Mouse (Mus musculus): Measurements from ENCODE around the gene Ifrd2. TPM values are rescaled to one million over a fixed set of nuclear protein-coding genes. Genes with fewer than 3 reads are reported as not detected.
A peak's percentile ranks its signal among the peaks of the same experiment; 100 is the strongest.

Ifrd2 gene
- polyA plus RNA-seq, 1 experiment: 29.4 TPM

DNA sequence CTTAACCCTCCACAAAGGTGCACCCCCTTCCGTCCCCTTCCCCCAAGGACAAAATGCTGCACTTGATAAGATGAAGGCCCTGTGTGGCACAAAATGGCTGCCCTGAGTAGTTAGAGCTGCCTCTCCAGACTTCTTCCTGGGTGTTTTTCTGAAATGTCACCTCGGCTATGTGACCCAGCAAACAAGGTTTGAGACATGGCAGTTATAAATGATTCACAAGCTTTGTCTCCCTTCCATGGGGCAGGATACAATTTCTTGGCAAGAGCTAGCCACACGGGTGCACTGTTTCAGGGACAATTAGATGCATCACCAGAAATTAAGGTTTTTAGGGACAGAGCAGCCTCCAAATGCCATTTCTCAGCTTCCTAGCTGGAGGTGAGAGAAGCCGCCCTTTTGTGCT, 47.0 kb upstream of the Ifrd2 start:
- Histone ChIP-seq H3K4me2 (ENCODE audit: low read depth) (no peak overlapping the region), H3K27me3 (ENCODE audit: control insufficient read depth, insufficient read depth, insufficient read length) (no peaks in the 10 kb centered on the region), H3K36me3 (ENCODE audit: control insufficient read depth, insufficient read depth) (peaks cover 10% of the 10 kb centered on the region), H3ac (ENCODE audit: control insufficient read depth, insufficient read length) (no peak overlapping the region), H3K4me3 (no peak overlapping the region), H3K79me2 (ENCODE audit: control insufficient read depth, insufficient read depth) (peaks cover 21% of the 10 kb centered on the region)
- TF ChIP-seq USF1 (IDR thresholded peaks at IDR 0.05; ENCODE audit: low read depth) (no peak), REST (IDR thresholded peaks at IDR 0.05; ENCODE audit: insufficient read depth, insufficient read length) (no peak), POLR2A (IDR thresholded peaks at IDR 0.05; ENCODE audit: insufficient read length, low read depth) (no peak), POLR2AphosphoS2 (IDR thresholded peaks at IDR 0.05; ENCODE audit: insufficient read length, low read depth) (no peak), MYOG (IDR thresholded peaks at IDR 0.05; ENCODE audit: control insufficient read depth in 1 of 3, insufficient read depth in 1 of 3, insufficient read length in 2 of 3, low read depth in 2 of 3) (no peak), TCF12 (IDR thresholded peaks at IDR 0.05; ENCODE audit: insufficient read depth, poor library complexity, severe bottlenecking) (no peak), CEBPB (IDR thresholded peaks at IDR 0.05; ENCODE audit: insufficient read depth, poor library complexity, severe bottlenecking) (no peak), MYOD1 (IDR thresholded peaks at IDR 0.05; ENCODE audit: control insufficient read depth in 1 of 3, insufficient read length in 2 of 3, low read depth in 2 of 3) (no peak), E2F4 (IDR thresholded peaks at IDR 0.05; ENCODE audit: insufficient read depth) (no peak), MAX (IDR thresholded peaks at IDR 0.05; ENCODE audit: low read depth) (no peak)

DNA sequence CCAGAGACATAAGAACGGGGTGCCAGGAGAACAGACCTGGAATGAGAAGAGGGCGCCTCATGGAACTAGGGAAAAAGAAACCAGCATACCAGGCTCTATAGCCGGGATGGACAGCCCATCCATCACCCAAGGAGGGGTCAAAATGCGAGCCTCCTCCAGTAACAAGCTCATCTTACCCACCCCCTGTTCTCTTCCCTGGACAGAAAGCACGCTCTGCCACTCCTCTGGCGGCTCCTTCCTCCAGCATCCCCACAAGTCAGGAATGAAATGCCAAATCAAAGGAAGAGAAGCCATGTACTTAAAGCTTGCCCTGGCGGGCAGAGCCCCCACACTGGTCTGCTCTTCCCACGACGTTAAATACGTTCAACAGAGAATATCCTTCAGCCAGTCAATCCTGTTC, 46.4 kb upstream of the Ifrd2 start:
- H3K4me3 ChIP-seq: peak overlapping the region; percentile 76
- H3K4me2 ChIP-seq (ENCODE audit: low read depth): peak overlapping the region; percentile 97
- no peak overlapping the region for H3ac ChIP-seq (ENCODE audit: control insufficient read depth, insufficient read length)
- no peaks in the 10 kb centered on the region for H3K27me3 ChIP-seq (ENCODE audit: control insufficient read depth, insufficient read depth, insufficient read length)
- TF ChIP-seq MAX (IDR thresholded peaks at IDR 0.05; ENCODE audit: low read depth): no peak
- no peak for TF ChIP-seq POLR2A (IDR thresholded peaks at IDR 0.05; ENCODE audit: insufficient read length, low read depth)
- no peak for TF ChIP-seq USF1 (IDR thresholded peaks at IDR 0.05; ENCODE audit: low read depth)
- TF ChIP-seq MYOD1 (IDR thresholded peaks at IDR 0.05; ENCODE audit: control insufficient read depth in 1 of 3, insufficient read length in 2 of 3, low read depth in 2 of 3): no peak
- TF ChIP-seq REST (IDR thresholded peaks at IDR 0.05; ENCODE audit: insufficient read depth, insufficient read length): no peak
- H3K36me3 ChIP-seq (ENCODE audit: control insufficient read depth, insufficient read depth): peaks cover 10% of the 10 kb centered on the region
- H3K79me2 ChIP-seq (ENCODE audit: control insufficient read depth, insufficient read depth): peaks cover 15% of the 10 kb centered on the region

DNA sequence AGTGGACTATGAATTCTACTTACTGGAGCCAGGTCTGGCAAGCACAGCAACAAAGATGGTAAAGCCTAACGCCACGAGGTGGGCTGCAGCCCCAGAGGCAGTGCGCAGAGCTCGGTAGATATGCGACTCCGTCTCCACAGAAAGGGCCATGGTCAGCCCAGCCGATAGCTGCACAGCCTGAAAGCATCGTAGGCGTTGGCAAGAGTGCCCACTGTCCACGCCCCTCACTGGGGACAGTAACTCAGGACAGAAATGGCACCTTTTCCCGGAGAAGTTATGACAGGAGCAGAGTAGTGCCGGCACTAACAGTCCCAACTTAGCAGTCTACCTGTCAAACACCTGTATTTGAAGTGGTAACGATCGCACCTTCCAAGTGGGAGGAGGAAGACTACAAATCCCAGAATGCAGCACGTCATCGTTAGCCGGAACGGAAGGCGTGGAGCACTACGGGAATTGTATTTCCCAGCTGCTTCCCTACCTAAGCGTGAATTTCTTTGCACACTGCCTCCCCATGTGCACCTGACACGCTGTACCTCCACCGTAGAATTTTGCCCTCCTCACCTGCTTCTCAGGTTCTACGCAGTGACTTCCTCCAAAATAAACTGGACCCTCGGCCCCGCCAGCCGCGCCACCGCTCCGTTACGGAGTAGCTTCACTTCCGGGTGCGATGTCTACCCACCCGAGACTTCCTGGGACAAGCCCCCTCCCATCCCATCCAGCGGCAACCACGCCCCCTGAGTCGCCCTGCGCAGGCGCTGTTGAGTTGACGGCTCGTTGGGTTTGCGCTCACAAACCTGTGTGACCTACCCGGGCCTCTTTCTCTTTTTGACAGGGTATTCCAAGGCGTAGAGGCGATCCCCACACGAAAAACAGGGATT, 45.7 kb upstream of the Ifrd2 start, which contains the start of the genes Cyb561d2 and Nprl2:
TSS of gene Cyb561d2 (minus strand) at position 720 of the 878 bp plus-strand sequence.
TSS of gene Nprl2 (plus strand) at position 753 of the 878 bp plus-strand sequence.
- TF ChIP-seq POLR2AphosphoS2 (IDR thresholded peaks at IDR 0.05; ENCODE audit: insufficient read length, low read depth) (peak; percentile 20), USF1 (IDR thresholded peaks at IDR 0.05; ENCODE audit: low read depth) (no peak), CEBPB (IDR thresholded peaks at IDR 0.05; ENCODE audit: insufficient read depth, poor library complexity, severe bottlenecking) (no peak)
- H3K36me3 ChIP-seq (ENCODE audit: control insufficient read depth, insufficient read depth): peaks cover 10% of the 10 kb centered on the region
- H3K4me3 ChIP-seq: peak within 1 kb of the TSS; percentile 76

DNA sequence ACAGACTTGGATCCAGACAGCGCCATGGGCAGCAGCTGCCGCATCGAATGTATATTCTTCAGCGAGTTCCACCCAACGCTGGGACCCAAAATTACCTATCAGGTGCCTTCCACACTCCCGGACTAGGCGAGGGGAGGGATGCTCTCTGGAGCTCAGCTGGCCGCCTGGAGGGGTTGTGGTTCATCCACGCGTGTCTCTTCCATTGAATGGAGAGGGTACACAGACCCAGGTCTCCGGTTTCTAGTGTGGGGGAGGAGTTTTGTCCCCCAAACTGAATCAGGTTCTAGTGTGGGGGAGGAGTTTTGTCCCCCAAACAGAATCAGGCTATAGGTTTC, 45.1 kb upstream of the Ifrd2 start:
- TF ChIP-seq POLR2AphosphoS2 (IDR thresholded peaks at IDR 0.05; ENCODE audit: insufficient read length, low read depth): no peak
- no peak for TF ChIP-seq MYOD1 (IDR thresholded peaks at IDR 0.05; ENCODE audit: control insufficient read depth in 1 of 3, insufficient read length in 2 of 3, low read depth in 2 of 3)
- TF ChIP-seq MYOG (IDR thresholded peaks at IDR 0.05; ENCODE audit: control insufficient read depth in 1 of 3, insufficient read depth in 1 of 3, insufficient read length in 2 of 3, low read depth in 2 of 3): no peak
- TF ChIP-seq REST (IDR thresholded peaks at IDR 0.05; ENCODE audit: insufficient read depth, insufficient read length): no peak
- no peak for TF ChIP-seq TCF12 (IDR thresholded peaks at IDR 0.05; ENCODE audit: insufficient read depth, poor library complexity, severe bottlenecking)
- TF ChIP-seq TCF3 (IDR thresholded peaks at IDR 0.05; ENCODE audit: insufficient read length, low read depth): no peak
- TF ChIP-seq CEBPB (IDR thresholded peaks at IDR 0.05; ENCODE audit: insufficient read depth, poor library complexity, severe bottlenecking): no peak
- no peak for TF ChIP-seq SRF (IDR thresholded peaks at IDR 0.05; ENCODE audit: control insufficient read depth, insufficient read length, low read depth)
- no peak for TF ChIP-seq MAX (IDR thresholded peaks at IDR 0.05; ENCODE audit: low read depth)
- TF ChIP-seq POLR2A (IDR thresholded peaks at IDR 0.05; ENCODE audit: insufficient read length, low read depth): no peak
- no peak for TF ChIP-seq USF1 (IDR thresholded peaks at IDR 0.05; ENCODE audit: low read depth)
- TF ChIP-seq E2F4 (IDR thresholded peaks at IDR 0.05; ENCODE audit: insufficient read depth): no peak
- H3K27me3 ChIP-seq (ENCODE audit: control insufficient read depth, insufficient read depth, insufficient read length): no peaks in the 10 kb centered on the region
- peak overlapping the region; percentile 76 for H3K4me3 ChIP-seq
- peaks cover 9% of the 10 kb centered on the region for H3K79me2 ChIP-seq (ENCODE audit: control insufficient read depth, insufficient read depth)
- H3K4me2 ChIP-seq (ENCODE audit: low read depth): peak overlapping the region; percentile 97
- peak overlapping the region; percentile 24 for H3ac ChIP-seq (ENCODE audit: control insufficient read depth, insufficient read length)
- H3K36me3 ChIP-seq (ENCODE audit: control insufficient read depth, insufficient read depth): peaks cover 10% of the 10 kb centered on the region

More for the DNA sequence above, 45.7 kb upstream of the Ifrd2 start, which contains the start of the genes Cyb561d2 and Nprl2:
- H3ac ChIP-seq (ENCODE audit: control insufficient read depth, insufficient read length): peak within 1 kb of the TSS; percentile 24
- peak within 1 kb of the TSS; percentile 97 for H3K4me2 ChIP-seq (ENCODE audit: low read depth)
- no peaks in the 10 kb centered on the region for H3K27me3 ChIP-seq (ENCODE audit: control insufficient read depth, insufficient read depth, insufficient read length)
- peaks cover 12% of the 10 kb centered on the region for H3K79me2 ChIP-seq (ENCODE audit: control insufficient read depth, insufficient read depth)

- Histone ChIP-seq H3K36me3 (ENCODE audit: control insufficient read depth, insufficient read depth) (peaks cover 10% of the 10 kb centered on the region), H3K79me2 (ENCODE audit: control insufficient read depth, insufficient read depth) (peaks cover 5% of the 10 kb centered on the region), H3K27me3 (ENCODE audit: control insufficient read depth, insufficient read depth, insufficient read length) (no peaks in the 10 kb centered on the region), H3K4me2 (ENCODE audit: low read depth) (peak overlapping the region; percentile 97), H3K4me3 (peak overlapping the region; percentile 76), H3ac (ENCODE audit: control insufficient read depth, insufficient read length) (no peak overlapping the region)
- no peak for TF ChIP-seq TCF3 (IDR thresholded peaks at IDR 0.05; ENCODE audit: insufficient read length, low read depth)
- no peak for TF ChIP-seq USF1 (IDR thresholded peaks at IDR 0.05; ENCODE audit: low read depth)
- TF ChIP-seq SRF (IDR thresholded peaks at IDR 0.05; ENCODE audit: control insufficient read depth, insufficient read length, low read depth): no peak
- TF ChIP-seq E2F4 (IDR thresholded peaks at IDR 0.05; ENCODE audit: insufficient read depth): no peak
- no peak for TF ChIP-seq CEBPB (IDR thresholded peaks at IDR 0.05; ENCODE audit: insufficient read depth, poor library complexity, severe bottlenecking)
- no peak for TF ChIP-seq TCF12 (IDR thresholded peaks at IDR 0.05; ENCODE audit: insufficient read depth, poor library complexity, severe bottlenecking)
- no peak for TF ChIP-seq MYOD1 (IDR thresholded peaks at IDR 0.05; ENCODE audit: control insufficient read depth in 1 of 3, insufficient read length in 2 of 3, low read depth in 2 of 3)
- no peak for TF ChIP-seq POLR2A (IDR thresholded peaks at IDR 0.05; ENCODE audit: insufficient read length, low read depth)
Observed at GRCm38 (mm10) chr9:107542721-107543120, 44.7 kb upstream of the Ifrd2 start.

Data from myocyte (in vitro differentiated cells).